Mouse (Mus musculus) left cerebral cortex, postnatal 10 days (tissue): ENCODE results near the gene Mgat3. TPM values are rescaled to one million over a fixed set of nuclear protein-coding genes. Genes with fewer than 3 reads are reported as not detected.
A peak's percentile ranks its signal among the peaks of the same experiment; 100 is the strongest.

Source experiments
- DNase-seq, 2 experiments: peaks; one replicate each; pipeline ENCODE4 v3.0.0; 2021 to 2022; ENCODE audit warnings: low spot score in 2 of 2, mixed read lengths in 1 of 2; ENCODE audit errors: extremely low spot score in 1 of 2
- intact Hi-C: fragments of 180-260 bp; cut with DNase I; formaldehyde crosslinking; loops from one replicate; pipeline ENCODE4 v1.15.1; 2025
- total RNA-seq, 2 experiments: library from RNA; stranded (reverse); gene quantifications; 2 replicates each; pipeline ENCODE4 v1.2.3; 2021

Mgat3 gene
- total RNA-seq, 2 experiments from 2014 or later, result 94.2 to 98.8 TPM

DNA sequence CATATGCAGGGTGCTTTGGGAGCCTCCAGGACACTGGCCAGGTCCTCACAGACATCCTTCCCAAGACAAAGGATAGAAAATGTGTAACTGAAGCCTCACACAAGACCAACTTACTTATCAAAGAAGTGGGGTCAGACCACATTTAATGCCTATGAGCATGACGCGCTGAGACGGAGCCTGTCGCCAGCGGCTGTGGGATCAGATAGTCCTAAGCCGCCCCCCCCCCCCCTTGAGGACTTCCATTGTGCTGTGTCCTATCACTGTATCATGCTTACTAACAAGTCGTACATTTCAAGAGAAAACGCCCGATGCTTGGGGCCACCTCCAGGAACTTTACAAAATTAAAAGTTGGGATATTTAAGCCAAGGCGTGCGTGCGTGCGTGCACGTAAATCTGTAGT is 26.4 kb upstream of the Mgat3 start:
- DNase-seq, result no peak
- intact Hi-C loops, result no loop called here

- intact Hi-C loops, result no loop called here
- DNase-seq, result no peak
These were observed 26.0 kb upstream of the Mgat3 start for GRCm38 (mm10) chr15:80147511-80147910.

DNA sequence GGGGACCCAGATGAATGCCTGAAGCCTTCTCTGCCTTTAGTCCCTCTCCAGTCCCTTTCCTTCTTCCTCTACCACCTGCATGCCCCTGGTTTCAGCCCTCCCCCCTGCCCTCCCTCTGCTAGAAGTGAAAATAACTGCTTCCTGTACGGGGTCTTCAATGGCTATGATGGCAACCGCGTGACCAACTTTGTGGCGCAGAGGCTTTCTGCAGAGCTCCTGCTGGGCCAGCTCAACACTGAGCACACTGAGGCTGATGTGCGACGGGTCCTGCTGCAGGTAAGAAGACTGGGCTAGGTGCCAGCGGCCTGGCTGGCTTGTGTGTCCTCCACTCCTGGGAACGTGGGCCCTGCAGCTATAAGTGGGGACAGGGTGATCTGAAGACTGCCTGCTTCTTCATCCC is 25.0 kb upstream of the Mgat3 start:
- DNase-seq, result no peak
- intact Hi-C loops, result no loop called here

GRCm38 (mm10) chr15:80149517-80149916 is 24.0 kb upstream of the Mgat3 start:
- no peak for DNase-seq

GRCm38 (mm10) chr15:80152663-80153062 is 20.9 kb upstream of the Mgat3 start:
- DNase-seq, result no peak
- intact Hi-C loops, result no loop called here

More at GRCm38 (mm10) chr15:80149517-80149916, 24.0 kb upstream of the Mgat3 start:
- intact Hi-C loops, result no loop called here

- intact Hi-C loops, result no loop called here
- DNase-seq, result no peak
These were observed 19.8 kb upstream of the Mgat3 start for GRCm38 (mm10) chr15:80153757-80154156.

- intact Hi-C loops, result no loop called here
- DNase-seq, result no peak
These were observed 17.8 kb upstream of the Mgat3 start for GRCm38 (mm10) chr15:80155707-80156106.

DNA sequence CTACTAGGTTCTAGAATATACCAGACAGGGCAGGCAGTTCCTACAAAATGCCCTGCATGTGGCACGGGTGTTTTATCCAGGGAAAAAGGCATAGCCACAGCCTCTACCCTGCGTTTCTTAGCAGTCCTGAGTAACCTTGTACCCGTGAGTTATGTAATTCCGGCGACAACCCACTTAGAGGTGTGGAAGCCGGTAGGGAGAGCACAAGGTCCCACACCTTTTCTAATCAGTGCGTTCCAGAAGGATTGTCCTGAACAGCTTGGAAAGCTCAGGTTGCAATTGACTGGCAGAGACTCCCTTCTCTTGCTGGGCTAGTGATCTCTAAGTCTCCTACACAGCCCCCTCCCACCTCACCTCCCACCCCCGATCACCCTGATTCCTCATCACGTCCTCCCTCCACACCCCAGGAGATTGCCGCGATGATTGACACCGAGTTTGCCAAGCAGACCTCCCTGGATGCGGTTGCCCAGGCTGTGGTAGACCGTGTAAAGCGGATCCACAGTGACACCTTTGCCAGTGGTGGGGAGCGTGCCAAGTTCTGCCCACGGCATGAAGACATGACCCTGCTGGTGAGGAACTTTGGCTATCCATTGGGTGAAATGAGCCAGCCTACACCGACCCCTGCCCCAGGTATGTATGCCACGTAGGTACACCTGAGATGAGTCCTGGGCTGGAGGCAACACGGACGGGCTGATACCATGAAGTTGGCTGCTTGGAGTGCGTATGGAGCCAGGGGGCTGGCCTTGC is 16.2 kb upstream of the Mgat3 start:
- intact Hi-C loops, result no loop called here
- no peak for DNase-seq

GRCm38 (mm10) chr15:80158001-80158706 is 15.4 kb upstream of the Mgat3 start:
- intact Hi-C loops, result no loop called here
- DNase-seq, result no peak

DNA sequence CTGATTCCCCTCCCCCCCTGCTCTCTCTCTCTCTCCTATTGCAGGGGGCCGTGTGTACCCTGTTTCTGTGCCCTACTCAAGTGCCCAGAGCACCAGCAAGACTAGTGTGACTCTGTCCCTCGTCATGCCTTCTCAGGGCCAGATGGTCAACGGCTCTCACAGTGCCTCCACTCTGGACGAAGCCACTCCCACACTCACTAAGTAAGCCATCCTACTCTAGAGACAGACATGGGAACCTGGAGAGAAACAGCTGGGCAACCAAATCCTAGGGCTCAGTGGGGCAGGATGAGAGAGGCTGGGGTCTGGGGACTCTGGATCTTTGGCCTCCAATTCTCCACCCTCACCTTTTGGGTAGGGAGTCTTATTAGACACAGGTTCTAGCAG is 14.8 kb upstream of the Mgat3 start:
- no peak for DNase-seq
- intact Hi-C loops, result no loop called here

DNA sequence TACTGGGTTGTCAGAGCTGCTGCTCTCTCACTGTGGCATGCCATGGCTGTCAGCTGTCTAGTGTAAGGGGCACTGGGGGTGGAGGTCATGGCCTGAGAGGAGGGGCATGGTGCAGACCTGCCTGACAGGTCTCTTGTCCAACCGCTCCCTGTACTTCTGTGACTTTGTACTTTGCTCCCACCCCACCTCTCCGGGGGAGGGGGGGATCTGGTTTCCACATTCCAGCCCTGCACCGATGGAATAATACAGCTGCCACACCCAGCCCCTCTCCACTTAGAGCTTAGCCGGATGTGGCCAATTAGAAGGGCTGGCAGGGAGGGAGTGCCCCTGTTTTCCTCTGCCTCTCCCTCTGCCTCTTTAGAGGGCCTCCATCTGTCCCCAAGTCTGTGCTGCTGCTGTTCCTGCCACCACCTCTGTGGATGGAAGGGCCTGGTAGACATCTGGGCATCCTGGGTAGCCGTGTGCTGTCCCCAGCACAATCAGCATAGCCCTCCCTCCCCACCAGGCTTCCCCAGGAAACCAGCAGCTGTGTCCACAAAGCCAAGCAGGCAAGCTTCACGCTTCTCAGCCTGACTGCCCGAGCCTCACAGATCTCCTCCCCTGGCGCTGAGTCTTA is 14.1 kb upstream of the Mgat3 start:
- DNase-seq, result peak in 1 of 2 experiments; percentile 73
- intact Hi-C loops, result no loop called here

DNA sequence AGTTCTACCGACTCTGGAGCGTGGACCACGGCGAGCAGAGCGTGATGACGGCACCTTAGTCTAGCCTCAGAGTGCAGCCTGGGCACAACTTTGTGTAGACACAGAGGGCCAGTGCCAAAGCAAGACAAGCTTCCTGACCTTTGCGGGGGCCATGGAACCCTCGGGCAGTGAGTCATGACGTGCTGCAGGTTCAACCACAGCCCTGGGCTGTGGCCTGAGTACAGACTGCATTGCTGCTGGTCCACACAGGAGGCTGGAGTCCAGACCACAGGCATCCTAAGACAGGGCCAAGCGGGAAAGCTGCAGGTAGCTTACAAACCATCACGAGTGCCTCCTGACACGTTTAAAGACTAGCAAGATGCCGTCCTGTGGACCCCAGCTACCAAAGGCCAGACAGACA is 13.3 kb upstream of the Mgat3 start:
- no peak for DNase-seq
- intact Hi-C loops, result no loop called here

- intact Hi-C loops, result no loop called here
- DNase-seq, result peak in 1 of 2 experiments; percentile 75
These were observed 12.8 kb upstream of the Mgat3 start for GRCm38 (mm10) chr15:80160726-80161125.

- DNase-seq, result no peak
These were observed 12.3 kb upstream of the Mgat3 start for GRCm38 (mm10) chr15:80161199-80161598.

DNA sequence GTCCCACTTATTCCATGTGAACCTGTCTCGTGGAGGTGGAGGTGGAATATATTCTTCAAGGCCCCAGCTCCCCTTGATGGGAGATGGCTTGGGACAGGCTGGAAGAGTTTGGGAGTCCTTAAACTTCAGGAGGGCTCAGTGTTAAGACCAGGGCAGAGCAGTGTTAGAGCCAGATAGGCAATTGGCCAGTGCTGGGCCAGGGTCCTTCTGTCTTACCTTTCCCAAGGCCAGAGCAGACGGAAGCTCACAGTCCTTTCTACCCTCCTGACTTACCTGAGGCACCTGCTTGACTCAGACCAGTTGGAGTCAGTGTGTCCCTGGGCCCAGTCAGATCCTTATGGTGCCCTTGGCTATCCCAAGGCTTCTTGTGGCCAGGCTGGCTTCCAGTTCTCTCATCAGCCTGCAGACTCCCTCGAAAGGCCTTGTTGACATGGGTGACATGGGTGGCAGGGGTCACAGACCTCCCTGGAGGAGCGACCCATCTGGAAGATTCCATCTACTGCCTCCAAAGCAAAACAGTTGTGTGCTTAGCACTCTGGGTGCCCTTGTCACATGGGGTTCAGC is 11.0 kb upstream of the Mgat3 start:
- no peak for DNase-seq
- intact Hi-C loops, result no loop called here

More at GRCm38 (mm10) chr15:80161199-80161598, 12.3 kb upstream of the Mgat3 start:
- intact Hi-C loops, result no loop called here

DNA sequence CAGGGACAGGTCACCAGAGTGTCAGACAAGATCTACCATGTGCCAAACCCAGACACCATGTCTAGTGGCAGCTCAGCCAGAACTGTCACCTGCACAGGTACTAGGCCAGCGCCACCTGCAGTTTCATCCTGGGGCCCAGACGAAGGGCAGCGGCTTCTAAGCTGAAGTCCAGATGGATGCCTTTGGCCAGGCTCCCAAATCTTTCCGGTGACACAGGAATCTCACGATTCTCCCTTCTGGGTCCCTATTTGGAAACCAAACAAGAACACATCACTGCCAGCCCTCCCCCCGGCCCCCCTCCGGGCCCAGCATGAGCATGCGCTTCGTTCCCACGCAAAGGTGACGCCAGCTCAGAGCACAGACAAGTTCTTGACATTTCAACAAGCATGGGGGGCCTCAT is 10.2 kb upstream of the Mgat3 start:
- intact Hi-C loops, result no loop called here
- DNase-seq, result peak; percentile 53 to 86

GRCm38 (mm10) chr15:80163716-80164115 is 9.8 kb upstream of the Mgat3 start:
- DNase-seq, result no peak
- intact Hi-C loops, result no loop called here

DNA sequence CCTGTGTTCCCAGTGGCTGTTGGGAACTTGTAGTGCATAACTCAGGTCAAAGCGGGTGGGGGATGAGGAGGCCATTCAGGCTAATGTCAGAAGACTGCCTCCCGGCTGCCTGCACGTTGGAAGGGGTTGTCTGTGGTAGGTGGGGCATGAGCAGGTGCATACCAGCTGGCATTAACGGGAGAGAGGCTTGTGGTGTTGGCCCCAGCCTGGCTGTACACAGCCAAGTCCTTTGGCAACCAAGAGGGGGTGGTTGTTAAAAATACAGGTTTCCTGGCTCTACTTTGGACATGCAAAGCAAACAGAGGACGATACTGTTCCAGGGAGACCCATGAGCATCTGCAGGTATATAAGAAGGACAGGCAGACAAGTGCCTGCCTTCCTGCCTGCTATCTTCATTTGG is 8.1 kb upstream of the Mgat3 start:
- intact Hi-C loops, result no loop called here
- no peak for DNase-seq

DNA sequence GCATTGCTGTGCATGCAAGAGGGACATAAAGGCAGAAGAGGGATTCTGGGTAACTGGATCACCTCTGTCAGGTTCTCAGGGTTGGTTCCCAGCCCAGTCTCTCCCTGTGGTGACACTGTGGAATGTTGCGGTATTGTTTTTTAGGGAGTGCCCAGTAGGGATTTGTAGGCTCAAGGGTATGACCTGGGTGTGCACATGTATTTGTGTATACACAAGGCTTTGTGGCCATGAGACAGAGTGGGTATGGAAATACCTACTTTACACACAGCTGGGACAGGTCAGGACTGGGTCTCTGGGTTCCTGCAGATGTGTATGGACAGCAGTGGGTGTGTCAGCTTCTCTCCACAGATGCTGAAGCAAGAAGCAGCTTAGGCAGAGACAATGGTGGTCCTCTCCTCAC is 4.0 kb upstream of the Mgat3 start:
- no peak for DNase-seq
- intact Hi-C loops, result no loop called here

- DNase-seq, result no peak
- intact Hi-C loops, result no loop called here
These were observed 3.2 kb upstream of the Mgat3 start for GRCm38 (mm10) chr15:80170357-80170756.
